Mouse (Mus musculus) adrenal gland, postnatal 10 days (tissue): Measurements from ENCODE around the gene Specc1. TPM values are rescaled to one million over a fixed set of nuclear protein-coding genes. Genes with fewer than 3 reads are reported as not detected.
A peak's percentile ranks its signal among the peaks of the same experiment; 100 is the strongest.

Experiments used
- DNase-seq: peaks from one replicate; pipeline ENCODE4 v3.0.0; 2021; ENCODE audit warnings: mixed read lengths
- total RNA-seq, 2 experiments: library from RNA; stranded (reverse); gene quantifications; 2 replicates each; pipeline ENCODE4 v1.2.3; 2021

Specc1 gene
- total RNA-seq, 2 experiments from 2014 or later, result 9.7 to 12.4 TPM

DNA sequence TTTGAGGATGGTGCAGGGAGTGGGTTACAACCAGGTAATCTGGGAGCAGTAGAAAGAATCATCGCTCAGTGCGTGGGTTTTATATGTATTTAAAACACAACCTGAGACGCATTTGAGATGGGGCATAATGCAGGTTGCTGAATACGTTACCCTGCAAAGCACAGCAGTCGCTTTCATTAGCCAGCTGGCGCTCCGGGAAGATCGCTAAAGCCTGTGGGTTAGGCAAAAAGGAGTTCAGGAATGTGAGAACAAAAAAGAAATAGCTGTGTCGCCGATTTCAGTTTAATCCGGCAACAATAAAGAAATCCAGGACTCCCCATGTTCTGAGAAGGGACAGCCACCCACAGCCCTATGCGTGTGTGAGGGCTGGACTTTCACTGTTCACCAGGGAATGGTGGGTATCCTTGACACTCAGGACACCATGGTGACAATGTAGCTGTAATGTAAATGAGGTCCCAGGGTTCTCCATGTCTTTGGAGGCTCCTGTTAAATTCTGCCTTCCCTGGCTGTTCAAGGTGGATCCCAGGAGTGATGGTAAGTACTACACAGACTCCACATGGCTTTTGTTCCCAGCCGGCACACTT, 58.6 kb downstream of the Specc1 start:
- DNase-seq, result no peak

DNA sequence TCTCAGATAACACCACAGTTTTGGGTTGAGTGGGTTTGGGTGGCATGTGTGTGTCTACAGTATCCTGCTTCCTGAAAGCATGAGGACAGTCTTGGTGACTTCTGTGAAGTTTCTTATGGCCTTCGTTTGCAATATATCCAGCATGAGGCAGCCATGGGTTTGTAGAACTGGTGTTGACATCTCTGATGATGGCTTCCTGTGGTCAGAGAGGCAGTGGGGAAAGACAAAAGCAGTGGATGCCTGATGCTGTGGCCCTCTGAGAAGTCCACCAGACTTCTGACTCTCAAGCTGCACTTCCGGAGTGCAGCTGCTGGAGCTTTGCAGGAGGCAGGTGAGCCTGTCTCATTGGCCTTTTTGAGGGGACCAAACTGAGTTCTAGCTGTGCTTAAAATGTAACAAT, 60.4 kb downstream of the Specc1 start:
- no peak for DNase-seq

DNA sequence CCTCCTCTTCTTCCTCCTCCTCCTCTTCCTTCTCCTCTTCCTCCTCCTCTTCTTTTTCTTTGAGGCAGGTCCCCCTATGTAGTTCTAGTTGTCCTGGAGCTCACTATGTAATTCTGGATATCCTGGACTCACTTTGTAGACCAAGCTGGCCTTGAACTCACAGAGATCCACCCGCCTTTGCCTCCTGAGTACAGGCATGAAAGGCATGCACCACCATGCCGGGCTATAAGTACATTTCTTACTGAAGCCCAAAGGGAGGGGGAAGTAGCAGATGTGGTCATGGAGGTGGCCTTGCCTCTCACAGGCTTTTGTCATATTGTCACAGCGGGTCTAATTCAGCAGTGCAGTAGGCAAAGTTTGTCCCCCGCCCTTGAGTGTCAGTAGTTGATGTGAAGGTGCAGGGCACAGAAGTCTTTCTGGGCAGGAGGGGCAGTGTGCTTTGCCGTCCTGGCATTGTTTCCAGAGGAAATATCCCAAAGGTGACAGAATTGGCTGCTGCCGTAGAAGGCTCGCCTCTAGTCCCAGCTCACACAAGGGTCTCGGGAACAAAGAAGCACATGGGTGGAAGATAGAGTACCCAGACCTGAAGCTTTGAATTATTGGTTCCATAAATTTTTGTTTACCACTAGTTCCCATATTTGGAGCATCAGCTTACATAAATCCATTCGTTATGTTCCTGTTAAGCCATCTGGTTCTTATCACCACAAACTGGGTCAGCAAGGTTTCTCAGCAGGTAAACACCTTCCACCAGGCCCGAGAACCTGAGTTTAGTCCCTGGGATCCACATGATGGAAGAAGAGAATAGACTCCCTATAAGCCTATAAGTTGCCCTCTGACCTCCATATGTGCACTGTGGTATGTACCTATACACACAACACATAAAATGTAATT, 62.0 kb downstream of the Specc1 start:
- DNase-seq, result no peak

DNA sequence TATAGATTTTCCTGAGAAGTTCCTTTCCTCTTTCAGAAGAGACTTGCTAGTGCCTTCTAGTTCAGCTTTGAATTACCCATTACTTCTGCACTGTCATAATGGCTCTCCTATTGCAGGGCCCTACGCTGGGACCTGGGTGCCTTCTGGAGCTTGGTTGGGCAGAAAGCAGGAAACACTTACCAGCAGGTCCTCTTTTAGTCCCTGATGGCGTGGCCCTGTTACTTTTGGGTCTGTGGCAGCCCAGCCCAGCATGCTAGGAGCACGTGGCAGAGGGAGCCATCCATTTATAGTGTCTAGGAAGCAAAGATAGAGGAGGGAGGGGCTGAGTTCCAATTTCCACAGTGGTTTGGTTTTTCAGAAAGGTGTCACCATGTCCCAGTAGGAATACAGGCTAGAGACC, 63.3 kb downstream of the Specc1 start:
- DNase-seq, result no peak

DNA sequence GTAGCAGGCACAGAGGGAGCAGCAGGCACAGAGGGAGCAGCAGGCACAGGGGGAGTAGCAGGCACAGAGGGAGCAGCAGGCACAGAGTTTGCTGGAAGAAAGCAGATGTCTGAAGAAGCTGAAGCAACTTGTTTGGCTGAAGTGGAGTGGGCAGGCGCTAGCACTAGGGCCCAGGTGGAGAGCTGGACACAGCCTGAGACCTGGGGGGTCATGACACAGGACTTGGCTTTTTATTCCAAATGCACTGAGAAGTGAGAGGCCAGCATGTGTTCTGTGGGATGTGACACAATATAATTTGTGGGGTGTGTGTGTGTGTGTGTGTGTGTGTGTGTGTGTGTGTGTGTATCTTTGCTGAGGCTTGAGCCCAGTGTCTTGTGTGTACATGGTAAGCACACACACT, 64.3 kb downstream of the Specc1 start:
- no peak for DNase-seq

DNA sequence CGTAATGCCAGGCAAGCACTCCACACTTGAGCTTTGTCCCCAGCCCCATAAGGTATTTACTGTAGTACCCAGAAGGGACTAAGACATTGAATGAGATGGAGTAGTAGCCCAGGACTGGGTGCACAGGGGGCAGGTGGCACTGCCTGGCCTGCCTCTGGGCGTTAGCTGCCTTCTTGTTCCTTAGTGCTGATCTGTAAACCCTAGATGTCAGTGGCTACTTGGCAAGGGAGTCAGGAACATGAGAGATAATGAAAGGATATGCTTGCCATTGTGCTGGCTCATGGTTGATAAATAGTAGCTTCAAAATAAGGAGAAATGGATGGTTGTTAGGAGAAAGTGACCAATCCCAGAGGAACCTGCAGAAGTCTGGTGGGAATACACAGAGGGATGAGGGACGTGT, 65.5 kb downstream of the Specc1 start:
- DNase-seq, result no peak

DNA sequence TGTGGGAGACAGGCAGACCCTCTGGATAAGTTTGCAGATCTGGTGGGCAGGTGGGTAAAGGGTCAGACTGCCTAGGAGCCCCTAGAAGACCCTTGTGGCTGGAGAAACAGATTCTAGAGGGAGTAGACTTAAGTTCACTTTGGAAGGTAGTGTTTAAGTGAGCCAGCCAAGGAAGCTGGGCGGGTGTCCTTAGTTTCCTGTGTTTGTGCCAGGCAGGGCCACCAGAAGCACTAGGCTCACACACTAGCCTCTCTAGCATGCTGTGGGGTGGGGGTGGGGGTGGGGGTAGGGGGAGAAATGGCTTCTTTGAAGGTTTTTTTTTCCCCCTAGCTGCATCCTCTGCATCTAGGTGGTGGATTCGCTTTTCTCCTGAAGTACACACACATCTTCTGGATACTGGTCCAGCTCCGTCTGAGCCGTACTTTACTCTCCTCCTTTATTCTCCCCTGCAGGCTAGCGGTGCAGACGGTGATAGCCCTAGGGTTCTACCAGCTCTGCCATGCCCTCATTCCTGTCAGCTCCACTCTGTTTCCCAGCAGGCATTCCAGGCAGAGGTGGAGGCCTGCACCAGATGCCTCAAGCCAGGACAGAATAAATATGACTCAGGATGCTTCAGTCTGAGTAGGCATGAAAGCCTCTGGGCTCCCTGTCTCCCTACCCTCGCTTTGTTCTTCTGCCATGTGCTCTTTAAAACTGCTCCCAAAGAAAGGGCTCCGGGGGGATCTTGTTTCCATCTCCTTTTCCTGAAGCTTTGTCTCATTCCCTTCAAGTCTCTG, 66.3 kb downstream of the Specc1 start:
- DNase-seq, result no peak

DNA sequence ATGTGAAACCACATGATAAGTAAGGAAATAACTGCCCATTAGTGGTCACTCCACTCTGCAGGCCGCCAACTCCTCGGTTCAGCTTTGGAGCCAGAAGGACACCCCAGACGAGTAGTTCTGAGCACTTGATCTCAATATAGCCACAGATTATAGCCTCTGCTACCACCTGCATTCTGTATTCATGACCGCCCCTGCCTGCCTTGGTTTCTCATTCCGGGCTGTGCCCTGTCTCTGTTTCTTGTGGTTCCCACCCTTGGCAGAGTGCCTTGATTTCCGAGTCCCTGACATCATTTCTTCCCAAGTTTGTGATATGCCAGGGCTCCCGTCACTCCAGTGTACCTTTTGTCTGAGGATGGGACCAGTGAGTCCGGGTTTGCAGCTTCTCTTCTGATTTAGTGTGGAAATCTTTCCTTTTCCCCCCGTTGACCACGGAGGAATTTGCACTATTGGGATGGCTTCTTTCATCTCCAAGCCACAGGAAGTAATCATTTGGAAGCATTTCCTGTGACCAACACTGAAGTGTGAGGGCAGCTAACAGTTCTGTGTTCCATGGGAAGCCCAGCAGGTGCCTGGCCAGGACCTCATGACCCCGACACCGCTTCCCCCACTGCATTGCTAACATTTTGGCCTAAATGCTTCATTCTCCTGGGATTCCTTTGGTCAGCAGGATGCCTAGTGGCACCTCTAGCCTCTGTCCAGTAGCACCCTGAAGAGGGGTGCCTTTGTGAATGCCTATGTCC, 67.1 kb downstream of the Specc1 start:
- no peak for DNase-seq

DNA sequence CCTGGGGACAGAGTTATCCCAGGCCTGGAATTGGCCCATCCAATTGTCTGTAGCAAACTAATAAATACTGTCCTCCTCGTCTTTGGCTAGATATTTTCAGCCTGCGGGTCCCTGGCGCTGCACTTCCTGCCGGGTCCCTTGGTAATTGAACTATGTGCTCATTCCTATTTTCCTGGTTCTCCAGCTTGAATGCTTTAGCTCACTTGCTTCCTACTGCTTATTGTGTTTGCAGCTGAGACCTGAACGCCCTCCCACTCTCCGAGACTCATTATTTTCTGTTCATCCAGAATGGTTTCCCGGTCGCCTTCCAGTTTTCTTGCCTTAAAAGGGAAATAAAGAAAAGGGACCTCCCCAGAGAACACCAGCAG, 67.7 kb downstream of the Specc1 start:
- DNase-seq, result no peak

DNA sequence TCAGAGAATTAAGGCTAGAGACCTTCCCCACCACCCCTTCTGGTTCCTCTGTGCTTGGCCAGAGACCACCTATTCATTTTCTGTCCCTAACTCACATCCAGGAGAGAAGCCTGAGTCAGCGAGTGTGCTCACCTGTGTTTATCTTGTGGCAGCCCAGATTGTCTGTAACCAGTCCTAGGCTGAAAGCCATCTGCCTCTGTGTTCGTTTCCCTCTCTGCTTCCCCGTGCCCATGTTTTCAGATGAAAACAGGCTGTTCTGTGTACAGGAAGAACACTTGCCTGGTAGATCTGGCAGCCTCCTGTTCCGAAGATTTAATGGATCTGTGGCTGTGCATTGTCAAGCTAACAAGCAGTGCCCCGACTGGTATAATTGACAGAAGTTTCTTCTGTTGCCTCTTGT, 68.4 kb downstream of the Specc1 start:
- no peak for DNase-seq

DNA sequence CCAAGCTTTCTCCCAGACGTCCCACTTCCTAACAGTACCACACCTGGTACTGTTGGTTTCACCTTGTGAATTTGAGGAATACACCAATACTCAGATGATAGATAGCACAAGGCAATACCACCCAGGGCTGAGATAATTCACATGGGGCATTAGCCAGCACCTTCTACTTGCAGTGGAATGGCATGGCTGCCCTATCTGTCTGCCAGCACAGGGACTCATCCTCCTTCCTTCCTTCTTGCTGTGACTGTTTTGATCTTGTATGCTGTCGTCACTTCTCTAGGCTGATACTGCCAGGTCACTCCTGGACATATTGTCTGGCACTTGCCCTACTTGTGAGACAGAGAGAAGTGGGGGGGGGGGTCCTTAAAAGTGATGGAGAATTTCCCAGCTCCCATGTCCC, 69.2 kb downstream of the Specc1 start:
- no peak for DNase-seq

DNA sequence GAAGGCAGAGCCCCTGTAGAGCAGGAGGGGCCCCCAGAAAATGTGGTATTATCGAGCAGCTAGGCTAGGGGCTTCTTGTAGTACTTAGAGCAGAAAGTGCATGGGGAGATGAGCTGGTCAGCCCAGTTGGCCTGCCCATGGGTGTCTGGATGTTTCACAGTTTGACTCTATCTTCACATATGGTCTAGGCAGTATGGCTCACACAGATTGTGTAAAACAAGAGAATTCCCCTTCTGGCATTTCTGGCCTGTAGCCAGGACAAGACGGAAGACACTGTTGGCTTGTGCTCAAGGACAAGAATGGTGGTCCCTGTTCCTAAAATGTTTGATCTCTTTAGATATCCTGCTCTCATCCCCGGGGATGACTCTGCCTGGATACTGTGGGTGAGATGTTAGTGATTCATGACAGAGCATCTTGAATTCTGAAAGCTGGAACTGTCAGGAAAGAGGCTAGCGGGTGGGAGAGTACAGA, 69.8 kb downstream of the Specc1 start:
- DNase-seq, result no peak

DNA sequence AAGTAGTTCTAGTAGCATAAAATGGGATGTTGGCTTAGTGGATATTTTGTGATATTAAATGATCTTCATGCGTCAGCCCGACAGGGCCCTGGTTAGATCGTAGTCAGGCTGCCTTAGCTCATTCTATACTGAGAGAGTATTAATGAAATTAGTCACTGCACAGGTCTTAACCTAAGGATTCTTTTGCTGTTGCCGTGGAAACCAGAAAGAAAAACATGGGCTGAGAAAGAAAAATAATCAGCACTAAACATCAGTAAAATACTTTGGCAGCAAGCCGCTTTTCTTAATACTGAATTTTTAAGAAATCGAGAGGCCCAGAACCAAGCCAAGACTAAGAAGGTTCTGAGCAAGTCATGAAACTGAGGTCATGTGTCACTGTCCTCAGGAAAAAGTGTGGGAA, 70.7 kb downstream of the Specc1 start:
- DNase-seq, result no peak

DNA sequence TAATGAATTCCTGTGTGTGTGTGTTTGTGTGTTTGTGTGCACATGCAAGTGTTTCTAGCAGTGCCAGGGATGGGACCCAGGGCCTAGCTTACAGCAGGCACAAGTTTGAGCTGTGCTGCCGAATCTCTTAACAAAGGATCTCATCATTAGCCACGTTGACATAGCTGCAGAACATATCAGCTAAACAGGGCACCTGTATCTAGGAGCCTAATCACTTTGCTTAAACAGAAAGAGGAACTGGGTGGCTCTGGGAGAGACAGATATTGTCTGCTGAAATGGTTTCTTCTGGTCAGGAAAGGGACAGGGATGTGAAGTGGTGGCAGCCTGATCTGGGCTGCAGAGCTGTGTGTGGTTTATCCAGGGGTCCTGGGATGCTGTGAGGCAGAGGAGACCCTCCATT, 71.1 kb downstream of the Specc1 start:
- no peak for DNase-seq

DNA sequence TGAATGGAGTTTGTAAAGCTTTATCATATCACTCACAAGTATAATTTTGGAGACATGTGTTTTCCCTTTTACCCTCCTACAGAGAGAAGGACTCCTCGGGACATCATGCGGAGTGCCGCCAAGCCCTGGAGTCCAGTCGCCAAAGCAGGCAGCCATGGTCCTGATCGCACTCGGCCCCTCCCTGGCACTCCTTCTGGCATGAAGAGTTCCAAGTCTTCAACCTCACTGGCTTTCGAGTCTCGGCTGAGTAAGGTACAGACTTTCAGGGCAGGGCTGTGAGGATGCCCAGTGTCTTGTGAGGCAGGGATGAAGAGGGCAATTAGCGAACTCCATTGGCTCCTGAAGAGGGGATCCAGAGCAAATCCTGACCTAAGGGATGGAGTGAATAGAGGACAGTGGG, 72.6 kb downstream of the Specc1 start:
- no peak for DNase-seq

DNA sequence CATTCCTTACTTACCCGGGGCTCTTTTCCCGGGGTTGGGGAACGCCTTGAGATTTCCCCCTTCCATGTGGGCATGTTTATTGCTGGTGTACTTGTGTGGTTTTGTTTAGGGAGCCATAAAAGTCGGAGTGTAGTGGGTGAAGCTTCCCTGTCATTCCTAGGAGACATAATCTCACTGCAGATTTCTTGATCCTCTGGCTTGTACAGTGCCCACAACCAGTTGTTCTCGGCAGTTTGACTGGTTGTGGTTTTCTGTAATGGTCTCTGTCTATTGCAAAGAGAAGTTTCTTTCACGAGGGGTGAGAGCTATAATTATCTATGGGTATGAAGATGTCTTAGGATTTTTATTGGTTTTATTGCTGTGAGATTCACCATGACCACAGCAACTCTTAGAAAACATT, 78.0 kb downstream of the Specc1 start:
- DNase-seq, result no peak

DNA sequence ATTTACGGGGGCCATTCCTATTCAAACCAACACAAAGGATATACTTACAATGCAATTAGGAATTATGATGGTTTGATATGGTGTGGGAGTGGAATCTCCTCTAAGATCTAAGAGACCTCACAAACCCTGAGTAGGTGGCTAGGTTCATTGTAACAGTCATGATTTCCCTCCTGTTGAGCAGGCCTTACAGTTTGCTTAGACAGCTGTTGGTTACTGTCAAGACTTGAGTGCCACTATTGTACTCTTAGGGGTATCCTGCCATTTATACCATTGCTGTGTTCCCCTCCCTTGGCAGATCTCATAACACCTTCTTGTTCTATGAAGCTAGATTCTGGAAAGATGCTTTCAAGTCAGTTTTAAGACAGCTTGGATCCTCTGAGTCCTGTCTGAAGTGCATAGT, 78.7 kb downstream of the Specc1 start:
- no peak for DNase-seq

DNA sequence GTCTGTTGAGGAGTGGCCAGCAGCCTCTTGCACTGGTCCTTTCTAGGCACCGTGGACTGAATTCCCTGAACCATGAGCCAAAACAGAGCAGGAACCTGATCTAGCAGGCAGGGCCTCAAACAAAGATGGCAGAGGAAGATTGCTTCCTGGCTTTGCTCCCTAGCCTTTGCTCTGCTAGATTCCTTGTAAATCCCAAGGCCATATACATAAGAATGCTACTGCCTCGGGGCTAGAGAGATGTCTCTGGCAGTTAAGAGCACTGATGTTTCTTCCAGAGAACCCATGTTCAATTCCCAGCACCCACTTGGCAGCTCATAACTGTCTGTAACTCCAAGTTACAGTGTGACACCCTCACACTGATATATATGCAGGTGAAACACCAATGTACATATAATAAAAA, 83.6 kb downstream of the Specc1 start:
- no peak for DNase-seq

DNA sequence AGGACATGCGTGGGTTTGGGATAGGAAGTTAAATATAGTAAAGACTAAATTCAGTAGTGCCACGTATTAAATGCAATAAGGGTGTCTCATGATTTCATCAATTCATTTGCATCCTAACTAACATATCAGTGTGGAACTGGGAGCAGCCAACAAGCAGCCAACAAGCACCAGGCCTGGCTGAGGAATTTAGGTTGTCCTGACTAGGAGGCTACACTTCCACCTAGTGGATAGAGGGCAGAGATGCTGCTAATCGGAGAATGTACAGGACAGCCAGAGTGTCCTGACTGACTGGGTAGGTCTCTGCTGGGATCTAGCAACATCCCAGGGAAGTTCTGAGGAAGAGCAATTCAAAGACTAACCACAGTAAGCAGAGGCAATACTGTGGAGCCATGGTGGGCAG, 88.1 kb downstream of the Specc1 start:
- DNase-seq, result peak; percentile 31

DNA sequence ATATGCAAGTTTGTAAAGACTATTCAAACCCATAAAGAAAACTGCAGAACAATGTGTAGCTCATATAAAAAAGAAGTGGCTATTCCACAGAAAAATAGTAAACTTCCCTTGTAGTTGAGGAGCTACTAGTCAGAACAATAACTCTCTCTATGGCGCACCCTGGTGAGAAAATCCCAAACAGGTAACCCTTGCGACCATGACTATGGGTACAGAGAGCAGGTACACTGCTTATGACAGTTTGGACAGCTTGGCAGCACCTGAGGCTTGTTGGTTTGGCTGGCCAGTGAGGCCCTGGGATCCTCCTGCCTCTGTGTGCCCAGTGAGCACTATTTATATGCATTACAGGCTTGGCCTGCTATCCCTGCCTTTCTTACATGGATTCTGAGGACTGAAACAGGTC, 89.4 kb downstream of the Specc1 start:
- no peak for DNase-seq

DNA sequence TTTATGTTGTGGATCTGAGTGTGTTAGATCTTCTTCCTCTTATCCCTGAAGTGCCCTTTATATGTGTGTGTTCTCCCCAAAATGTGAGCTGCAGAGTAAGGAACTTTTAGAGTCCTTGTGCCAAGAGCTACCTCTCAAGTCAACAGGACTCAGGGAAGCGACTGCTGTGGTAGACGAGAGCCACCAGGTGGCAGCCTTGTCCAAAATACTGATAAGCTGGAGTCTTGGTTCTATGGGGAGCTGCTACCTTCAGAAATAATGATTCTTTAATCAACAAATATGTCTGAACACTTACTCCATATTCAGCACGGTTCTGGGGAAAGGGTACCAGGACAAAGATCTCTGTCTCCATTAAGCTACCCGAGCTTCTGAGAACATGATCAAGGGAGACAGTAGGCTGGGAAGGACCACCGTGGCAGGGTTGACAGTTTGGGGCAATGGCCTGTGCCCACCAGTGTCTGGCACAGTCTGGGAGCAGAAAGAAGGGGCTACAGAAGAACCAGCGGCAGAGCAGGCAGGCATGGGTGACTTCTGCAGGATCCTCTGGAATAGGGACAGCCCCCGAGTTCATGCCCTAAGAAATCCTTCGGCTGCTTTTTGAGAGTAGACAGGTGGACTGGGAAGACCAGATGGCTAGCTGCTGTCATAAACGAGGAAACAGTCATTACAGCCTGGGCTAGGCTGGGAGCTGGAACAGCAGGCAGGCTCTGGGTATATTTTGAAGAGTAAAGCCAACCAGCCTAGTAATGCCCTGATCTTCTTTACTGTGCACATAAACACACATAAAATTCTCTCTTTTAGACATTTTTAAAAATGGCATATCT, 91.5 kb downstream of the Specc1 start:
- DNase-seq, result peak; percentile 80

DNA sequence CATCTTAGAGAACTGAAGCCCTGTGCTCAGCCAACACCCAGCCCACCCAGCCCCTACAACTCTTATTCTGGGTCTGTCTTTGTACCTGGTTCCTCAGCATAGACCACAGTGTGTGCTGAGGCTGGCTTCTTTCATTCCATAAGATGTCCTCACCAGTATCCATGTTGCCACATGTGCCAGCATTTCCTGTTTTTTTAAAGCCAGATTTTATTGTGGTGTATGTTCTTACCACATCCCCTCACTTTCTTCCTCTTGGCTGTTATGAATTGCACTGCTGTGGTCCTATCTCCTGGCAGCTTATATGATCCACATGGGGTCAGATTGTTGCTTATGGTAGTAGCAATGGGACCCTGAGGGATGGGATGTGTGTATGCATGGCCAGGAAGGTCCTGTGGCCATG, 92.6 kb downstream of the Specc1 start:
- no peak for DNase-seq
